Mouse (Mus musculus) midbrain, embryonic 15.5 days (tissue): ENCODE results near the gene Evi5. TPM values are rescaled to one million over a fixed set of nuclear protein-coding genes. Genes with fewer than 3 reads are reported as not detected.

ENCODE experiments used
- ATAC-seq: fragments of 200-750 bp; cut with Nextera tagmentation; replicated peaks from 2 replicates; pipeline ENCODE4 v1.8.0; 2017; ENCODE audit warnings: moderate TSS enrichment
- H3K27ac ChIP-seq: fragments of 300-500 bp; sonication (generic); 2 replicates; pipeline ENCODE4 v1.5.1; 2015; ENCODE audit warnings: mild to moderate bottlenecking, inconsistent platforms
- H3K27me3 ChIP-seq: fragments of 300-500 bp; sonication (generic); replicated peaks from 2 replicates; pipeline ENCODE4 v1.6.1; 2015; ENCODE audit warnings: inconsistent platforms
- H3K36me3 ChIP-seq: fragments of 300-500 bp; sonication (generic); replicated peaks from 2 replicates; pipeline ENCODE4 v1.6.1; 2015; ENCODE audit warnings: inconsistent platforms
- H3K4me1 ChIP-seq: fragments of 300-500 bp; sonication (generic); 2 replicates; pipeline ENCODE4 v1.6.1; 2015; ENCODE audit warnings: inconsistent platforms
- H3K4me2 ChIP-seq: fragments of 300-500 bp; sonication (generic); 2 replicates; pipeline ENCODE4 v1.6.1; 2015; ENCODE audit warnings: inconsistent platforms, mild to moderate bottlenecking, moderate library complexity
- H3K4me3 ChIP-seq: fragments of 300-500 bp; sonication (generic); 2 replicates; pipeline ENCODE4 v1.5.1; 2015; ENCODE audit warnings: mild to moderate bottlenecking, inconsistent platforms
- H3K9ac ChIP-seq: fragments of 300-500 bp; sonication (generic); 2 replicates; pipeline ENCODE4 v1.6.1; 2015; ENCODE audit warnings: mild to moderate bottlenecking, inconsistent platforms
- H3K9me3 ChIP-seq: fragments of 300-500 bp; sonication (generic); 2 replicates; pipeline ENCODE4 v1.6.1; 2016; ENCODE audit warnings: inconsistent platforms
- WGBS: fragments of 180-500 bp; shearing (Covaris S2); methylation state at CpG from one replicate; pipeline ENCODE4 v1.1.7; 2015; ENCODE audit warnings: mixed read lengths; 5-methylcytosine and 5-hydroxymethylcytosine counted together
- polyA plus RNA-seq: library from polyadenylated mRNA; unstranded; fragments of >200 nt; fragmentation: Nextera tagmentation; extraction: Ambion mirVana; gene quantifications from 2 replicates; pipeline ENCODE4 v1.2.1, GENCODE M21; 2015

The Evi5 gene
- polyA plus RNA-seq, 1 experiment from 2014 or later: 48.5 TPM

DNA sequence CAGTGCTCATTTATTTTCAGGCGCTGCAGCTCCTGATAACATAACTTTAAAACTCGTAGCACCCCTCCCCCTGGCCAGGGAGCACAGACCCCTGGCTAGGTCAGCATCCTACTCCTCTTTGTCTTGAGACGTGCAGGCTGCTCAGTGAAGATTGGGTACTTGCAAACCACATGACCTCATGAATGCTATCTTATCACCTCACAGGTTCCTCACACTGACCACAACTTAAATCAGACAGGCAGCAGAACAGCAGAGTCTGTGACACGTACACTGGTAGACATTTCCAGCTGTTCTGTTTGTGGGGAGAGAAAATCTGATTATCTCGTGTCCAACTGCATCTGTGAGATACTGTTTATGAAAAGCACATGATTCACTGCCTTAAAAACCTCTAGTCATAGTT is 115.8 kb downstream of the Evi5 start:
- no peak overlapping the region for H3K27ac ChIP-seq
- H3K4me1 ChIP-seq: no peaks in the 10 kb centered on the region
- no peak for ATAC-seq
- WGBS: 74% methylated on average over 5 of the region's 5 CpGs
- no peaks in the 10 kb centered on the region for H3K9me3 ChIP-seq
- H3K36me3 ChIP-seq: no peaks in the 10 kb centered on the region
- H3K9ac ChIP-seq: no peak overlapping the region
- H3K27me3 ChIP-seq: no peaks in the 10 kb centered on the region
- H3K4me3 ChIP-seq: no peak overlapping the region
- H3K4me2 ChIP-seq: no peak overlapping the region

DNA sequence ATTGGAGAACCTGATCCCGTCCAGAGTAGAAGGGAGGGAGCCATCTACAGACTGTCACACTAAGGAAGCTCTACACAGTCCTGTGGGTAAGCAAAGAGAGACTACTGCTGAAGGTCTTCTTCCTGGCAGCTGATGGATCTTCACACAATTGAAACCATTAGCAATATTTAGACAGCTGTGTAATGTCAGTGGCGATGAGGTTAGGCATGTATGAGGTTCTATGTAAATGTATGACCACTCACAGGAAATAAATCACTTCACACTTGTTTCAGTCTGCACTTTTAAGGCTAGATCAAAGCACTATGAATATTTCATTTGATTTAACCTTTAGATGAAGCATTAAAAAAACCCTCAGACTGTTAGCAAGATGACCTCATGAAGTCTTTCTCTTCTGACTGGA is 118.8 kb downstream of the Evi5 start:
- H3K9me3 ChIP-seq: no peaks in the 10 kb centered on the region
- no peak overlapping the region for H3K4me3 ChIP-seq
- no peak overlapping the region for H3K9ac ChIP-seq
- 81% methylated on average over 2 of the region's 2 CpGs for WGBS
- H3K4me2 ChIP-seq: no peak overlapping the region
- no peaks in the 10 kb centered on the region for H3K36me3 ChIP-seq
- no peak for ATAC-seq
- no peaks in the 10 kb centered on the region for H3K27me3 ChIP-seq
- H3K27ac ChIP-seq: no peak overlapping the region
- no peaks in the 10 kb centered on the region for H3K4me1 ChIP-seq

GRCm38 (mm10) chr5:107754740-107755139 is 120.2 kb downstream of the Evi5 start:
- no peaks in the 10 kb centered on the region for H3K4me1 ChIP-seq
- WGBS: 93% methylated on average over 1 of the region's 1 CpGs
- H3K4me3 ChIP-seq: no peak overlapping the region
- H3K9me3 ChIP-seq: no peaks in the 10 kb centered on the region
- ATAC-seq: no peak
- no peak overlapping the region for H3K9ac ChIP-seq
- no peaks in the 10 kb centered on the region for H3K27me3 ChIP-seq
- H3K27ac ChIP-seq: no peak overlapping the region
- H3K36me3 ChIP-seq: no peaks in the 10 kb centered on the region
- H3K4me2 ChIP-seq: no peak overlapping the region

GRCm38 (mm10) chr5:107753656-107754055 is 121.3 kb downstream of the Evi5 start:
- H3K9me3 ChIP-seq: no peaks in the 10 kb centered on the region
- no peak overlapping the region for H3K9ac ChIP-seq
- no peak overlapping the region for H3K4me2 ChIP-seq
- no peak overlapping the region for H3K4me3 ChIP-seq
- H3K27ac ChIP-seq: no peak overlapping the region
- no peaks in the 10 kb centered on the region for H3K4me1 ChIP-seq
- H3K36me3 ChIP-seq: no peaks in the 10 kb centered on the region
- no peak for ATAC-seq
- 96% methylated on average over 7 of the region's 7 CpGs for WGBS
- no peaks in the 10 kb centered on the region for H3K27me3 ChIP-seq

GRCm38 (mm10) chr5:107749229-107749916 is 125.5 kb downstream of the Evi5 start:
- H3K9ac ChIP-seq: no peak overlapping the region
- H3K4me1 ChIP-seq: no peaks in the 10 kb centered on the region
- no peak overlapping the region for H3K4me2 ChIP-seq
- H3K36me3 ChIP-seq: no peaks in the 10 kb centered on the region
- H3K27ac ChIP-seq: no peak overlapping the region
- ATAC-seq: no peak
- no peaks in the 10 kb centered on the region for H3K9me3 ChIP-seq
- H3K27me3 ChIP-seq: no peaks in the 10 kb centered on the region
- H3K4me3 ChIP-seq: no peak overlapping the region
- WGBS: 78% methylated on average over 9 of the region's 9 CpGs

DNA sequence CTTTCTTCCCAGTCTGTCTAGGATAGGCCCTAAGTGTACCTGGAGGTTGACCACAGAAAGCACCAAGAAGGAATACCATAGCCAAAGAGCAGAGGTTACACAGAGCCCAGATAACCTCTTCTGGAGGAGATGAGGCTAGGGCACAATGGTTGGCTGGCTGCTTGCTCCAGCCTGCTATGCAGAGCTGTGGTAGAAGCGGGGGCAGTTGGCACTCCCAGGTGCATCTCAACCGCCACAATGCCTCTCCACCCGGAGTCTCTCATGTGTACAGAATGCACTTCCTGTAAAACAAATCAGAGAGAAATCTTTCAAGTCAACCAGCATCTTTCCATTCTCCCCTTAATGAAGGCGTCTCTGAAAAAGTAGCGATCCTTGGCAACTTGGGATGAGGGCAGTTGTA is 135.9 kb downstream of the Evi5 start:
- Histone ChIP-seq H3K4me2 (no peak overlapping the region), H3K27ac (no peak overlapping the region), H3K9ac (no peak overlapping the region), H3K4me3 (no peak overlapping the region), H3K4me1 (no peaks in the 10 kb centered on the region), H3K9me3 (no peaks in the 10 kb centered on the region), H3K36me3 (no peaks in the 10 kb centered on the region), H3K27me3 (no peaks in the 10 kb centered on the region)
- WGBS: 95% methylated on average over 5 of the region's 5 CpGs
- no peak for ATAC-seq

GRCm38 (mm10) chr5:107738296-107738695 is 136.6 kb downstream of the Evi5 start:
- Histone ChIP-seq H3K27ac (no peak overlapping the region), H3K9me3 (no peaks in the 10 kb centered on the region), H3K4me1 (no peaks in the 10 kb centered on the region), H3K4me3 (no peak overlapping the region), H3K36me3 (no peaks in the 10 kb centered on the region), H3K4me2 (no peak overlapping the region), H3K27me3 (no peaks in the 10 kb centered on the region), H3K9ac (no peak overlapping the region)
- ATAC-seq: no peak
- WGBS: 80% methylated on average over 3 of the region's 3 CpGs

- no peak overlapping the region for H3K27ac ChIP-seq
- no peaks in the 10 kb centered on the region for H3K36me3 ChIP-seq
- no peaks in the 10 kb centered on the region for H3K4me1 ChIP-seq
- 90% methylated on average over 5 of the region's 5 CpGs for WGBS
- H3K9ac ChIP-seq: no peak overlapping the region
- H3K27me3 ChIP-seq: 0 out of 2 replicates have a peak, but pooled peaks cover 6% of the 10 kb centered on the region
- no peak for ATAC-seq
- no peak overlapping the region for H3K4me2 ChIP-seq
- H3K4me3 ChIP-seq: no peak overlapping the region
- H3K9me3 ChIP-seq: no peaks in the 10 kb centered on the region
Measured at GRCm38 (mm10) chr5:107736171-107736570, 138.7 kb downstream of the Evi5 start.

GRCm38 (mm10) chr5:107731844-107732243 is 143.1 kb downstream of the Evi5 start:
- WGBS: 28% methylated on average over 2 of the region's 2 CpGs
- no peak overlapping the region for H3K27ac ChIP-seq

DNA sequence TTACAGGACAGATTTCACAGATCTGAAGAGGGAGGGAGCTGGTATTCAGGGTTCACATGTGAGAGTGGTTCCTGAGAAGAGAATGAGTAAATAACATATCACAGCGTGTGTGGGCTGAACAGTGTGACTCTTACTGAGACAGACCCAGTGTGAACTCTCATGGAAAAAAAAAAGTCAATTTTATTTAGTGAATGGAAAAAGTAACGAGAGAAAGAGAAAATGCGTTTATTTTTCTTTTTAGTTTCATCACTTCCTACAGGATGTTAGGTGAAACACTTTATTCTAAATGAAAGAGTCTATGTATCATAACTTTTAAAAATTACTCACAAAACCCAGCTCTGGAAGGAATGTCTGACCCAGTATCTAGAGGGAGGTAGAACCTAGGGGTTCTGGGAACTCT is 143.5 kb downstream of the Evi5 start:
- H3K4me1 ChIP-seq: peaks cover 5% of the 10 kb centered on the region
- no peak overlapping the region for H3K4me3 ChIP-seq
- WGBS: 52% methylated on average over 3 of the region's 3 CpGs
- peaks cover 39% of the 10 kb centered on the region for H3K27me3 ChIP-seq
- no peak for ATAC-seq
- H3K9ac ChIP-seq: no peak overlapping the region
- H3K27ac ChIP-seq: no peak overlapping the region
- H3K4me2 ChIP-seq: no peak overlapping the region
- H3K36me3 ChIP-seq: no peaks in the 10 kb centered on the region
- no peaks in the 10 kb centered on the region; the same call in 1 of the 2 replicates for H3K9me3 ChIP-seq

More at GRCm38 (mm10) chr5:107731844-107732243, 143.1 kb downstream of the Evi5 start:
- no peaks in the 10 kb centered on the region for H3K36me3 ChIP-seq
- H3K4me1 ChIP-seq: peaks cover 1% of the 10 kb centered on the region
- H3K9ac ChIP-seq: no peak overlapping the region
- H3K4me2 ChIP-seq: no peak overlapping the region
- H3K27me3 ChIP-seq: peaks cover 37% of the 10 kb centered on the region
- ATAC-seq: no peak
- H3K4me3 ChIP-seq: no peak overlapping the region
- no peaks in the 10 kb centered on the region; the same call in 1 of the 2 replicates for H3K9me3 ChIP-seq

GRCm38 (mm10) chr5:107727007-107727402 is 147.9 kb downstream of the Evi5 start:
- Histone ChIP-seq H3K36me3 (no peaks in the 10 kb centered on the region), H3K4me1 (peaks cover 39% of the 10 kb centered on the region), H3K27me3 (peaks cover 78% of the 10 kb centered on the region), H3K9me3 (no peaks in the 10 kb centered on the region; the same call in 1 of the 2 replicates), H3K4me3 (0 out of 2 replicates have a peak overlapping the region, but pooled peaks have one; percentile 8), H3K27ac (no peak overlapping the region), H3K4me2 (peak overlapping the region; percentile 36), H3K9ac (no peak overlapping the region)
- 14% methylated on average over 12 of the region's 12 CpGs for WGBS
- ATAC-seq: no peak

DNA sequence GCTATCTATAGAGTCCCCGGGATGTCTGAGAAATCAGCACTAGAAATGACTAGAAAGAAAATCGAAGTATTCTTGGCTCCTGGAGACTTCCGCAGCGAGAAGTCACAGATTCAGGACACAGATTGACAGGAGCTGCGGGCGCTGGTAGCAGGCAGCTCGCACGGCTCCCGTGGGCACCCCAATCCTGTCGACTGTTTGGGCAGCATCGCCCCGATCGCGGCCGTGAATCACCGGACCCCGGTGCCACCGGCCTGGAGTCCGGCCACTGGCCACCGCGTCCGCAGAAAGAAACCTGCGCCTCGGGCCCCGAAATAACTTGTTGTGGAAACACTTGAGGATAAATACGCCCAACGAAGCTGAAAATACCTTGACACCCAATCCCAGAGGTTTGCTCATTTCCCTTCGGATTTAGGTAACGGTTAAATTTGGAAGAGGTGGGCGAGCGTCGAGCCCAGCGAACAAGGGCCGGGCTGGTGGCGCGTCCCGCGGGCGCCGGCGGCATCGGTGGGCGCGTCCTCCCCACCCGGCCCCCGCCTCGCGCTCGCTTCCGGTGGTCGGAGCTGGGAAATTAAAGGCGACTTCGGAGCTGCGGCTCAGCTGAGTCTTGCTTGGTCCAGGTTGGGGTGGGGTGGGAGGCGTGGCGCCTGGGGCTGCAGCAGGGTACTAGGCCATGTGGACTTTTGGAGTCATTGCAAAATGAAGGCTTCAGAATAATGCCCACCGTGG is 148.5 kb downstream of the Evi5 start:
- peaks cover 43% of the 10 kb centered on the region for H3K4me1 ChIP-seq
- no peaks in the 10 kb centered on the region; the same call in 1 of the 2 replicates for H3K9me3 ChIP-seq
- H3K9ac ChIP-seq: no peak overlapping the region
- peak overlapping the region; percentile 36 for H3K4me2 ChIP-seq
- no peak for ATAC-seq
- no peak overlapping the region for H3K27ac ChIP-seq
- H3K27me3 ChIP-seq: peaks cover 81% of the 10 kb centered on the region
- H3K36me3 ChIP-seq: no peaks in the 10 kb centered on the region
- H3K4me3 ChIP-seq: peak overlapping the region; percentile 8; the same call in 1 of the 2 replicates
- WGBS: under 1% methylated on average over 57 of the region's 57 CpGs
